Mouse (Mus musculus): ENCODE results near the gene Lhx9.

GRCm38 (mm10) chr1:138876371-138877045, 28.1 kb upstream of the Lhx9 start:
- TF ChIP-seq MAFK (IDR thresholded peaks at IDR 0.05; ENCODE audit: insufficient read depth, low read depth, low read length) (no peak), ZNF384 (IDR thresholded peaks at IDR 0.05; ENCODE audit: low read depth, low read length) (no peak)

Measured in ES-E14 (cell line).